Mouse (Mus musculus): ENCODE results near the gene Cyp2t4.

Cyp2t4 gene

DNA sequence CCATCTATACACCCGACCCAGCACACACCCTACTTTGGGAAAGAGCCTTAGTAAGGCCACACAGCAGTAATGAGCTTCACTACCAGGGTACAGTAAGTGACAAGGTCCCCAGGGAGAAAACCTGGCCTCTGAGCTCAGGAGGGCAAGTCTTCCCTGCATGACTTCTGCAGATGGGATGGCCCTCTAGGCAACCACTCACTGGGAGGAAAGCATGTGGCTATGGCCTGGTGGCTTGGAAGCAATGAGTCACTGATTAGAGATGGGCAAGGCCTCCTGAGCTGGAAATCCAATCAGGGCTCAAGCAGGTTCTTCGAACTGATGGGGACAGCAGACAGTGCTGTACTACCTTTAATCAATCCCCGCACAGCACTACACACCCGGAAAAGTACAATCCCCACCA lies 8.2 kb downstream of the Cyp2t4 start:
- no peak for DNase-seq (ENCODE audit: low spot score)

GRCm38 (mm10) chr7:27162780-27163449 lies 9.4 kb downstream of the Cyp2t4 start:
- DNase-seq (ENCODE audit: low spot score): no peak

- no peak for DNase-seq (ENCODE audit: low spot score)
These were observed 9.9 kb downstream of the Cyp2t4 start for GRCm38 (mm10) chr7:27163450-27163805.

DNA sequence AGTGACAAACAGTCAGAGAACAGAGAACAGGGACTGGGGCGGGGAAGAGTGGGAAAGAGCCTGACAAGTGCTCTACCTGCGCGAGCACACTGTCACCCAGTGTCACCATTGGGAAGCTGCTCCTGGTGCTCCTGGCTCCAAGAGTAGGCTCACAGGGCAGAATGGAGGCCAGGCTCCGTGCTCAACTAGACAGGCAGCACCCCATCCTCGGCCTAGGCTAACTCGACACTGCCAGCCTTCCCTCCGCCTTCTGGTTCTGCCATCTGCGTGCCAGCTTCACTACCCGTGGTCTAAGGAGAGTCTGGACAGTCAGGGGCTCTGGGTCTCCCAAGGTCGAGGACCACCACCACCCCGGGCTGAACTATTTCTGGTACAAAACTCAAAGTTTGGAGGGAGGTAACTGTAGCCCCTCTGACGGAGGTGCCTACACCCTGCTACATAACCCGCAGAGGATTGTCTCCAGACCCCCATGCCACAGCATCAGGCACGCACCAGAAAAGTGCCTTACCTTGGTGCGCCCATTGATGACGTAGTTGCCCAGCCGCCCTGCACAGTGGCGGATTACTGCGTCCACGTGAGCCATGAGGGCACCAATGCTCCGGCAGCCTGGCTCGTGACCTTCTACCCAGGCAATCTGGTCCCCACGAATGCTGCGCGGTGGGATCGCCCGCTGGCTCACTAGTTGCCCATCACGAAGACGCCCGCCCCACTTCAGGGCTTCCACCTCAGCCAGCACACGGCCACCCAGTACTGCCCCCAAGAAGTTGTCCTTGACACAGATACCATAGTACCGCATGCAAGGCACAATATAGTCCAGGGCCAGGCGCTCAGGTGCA lies 10.8 kb downstream of the Cyp2t4 start:
- DNase-seq (ENCODE audit: low spot score): no peak

DNA sequence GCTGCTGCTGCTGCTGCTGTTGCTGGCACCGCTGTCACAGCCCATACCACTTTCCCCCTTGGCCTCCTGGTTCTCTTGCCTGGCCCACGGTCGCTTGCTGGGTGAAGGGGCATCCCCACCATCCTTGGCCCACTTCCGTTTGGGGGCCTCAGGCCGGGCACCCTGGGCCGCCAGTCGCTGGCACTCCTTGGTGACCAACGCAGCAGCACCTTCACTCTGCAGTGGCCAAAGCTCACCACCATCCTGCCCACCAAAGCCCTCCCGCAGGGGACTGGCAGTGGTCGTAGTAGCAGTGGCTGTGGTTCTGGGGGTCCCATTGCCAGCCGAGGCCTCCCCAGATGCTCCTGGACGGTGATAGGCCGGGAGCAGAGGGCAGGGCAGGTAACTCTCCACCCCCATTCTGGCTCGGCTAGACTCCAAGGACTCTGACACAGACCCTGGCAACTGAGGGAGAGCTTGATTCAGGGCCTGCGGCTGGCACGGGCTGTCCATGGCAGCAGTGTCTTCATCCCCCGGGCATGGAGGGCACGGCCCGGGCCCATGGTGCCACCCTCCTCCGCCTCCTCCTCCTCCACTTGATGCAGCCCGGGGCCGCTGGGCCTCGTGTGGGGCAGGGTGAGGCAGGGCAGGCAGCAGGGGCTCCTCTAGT lies 11.6 kb downstream of the Cyp2t4 start:
- DNase-seq (ENCODE audit: low spot score): no peak

GRCm38 (mm10) chr7:27165696-27166095 lies 12.2 kb downstream of the Cyp2t4 start:
- DNase-seq (ENCODE audit: low spot score): no peak

DNA sequence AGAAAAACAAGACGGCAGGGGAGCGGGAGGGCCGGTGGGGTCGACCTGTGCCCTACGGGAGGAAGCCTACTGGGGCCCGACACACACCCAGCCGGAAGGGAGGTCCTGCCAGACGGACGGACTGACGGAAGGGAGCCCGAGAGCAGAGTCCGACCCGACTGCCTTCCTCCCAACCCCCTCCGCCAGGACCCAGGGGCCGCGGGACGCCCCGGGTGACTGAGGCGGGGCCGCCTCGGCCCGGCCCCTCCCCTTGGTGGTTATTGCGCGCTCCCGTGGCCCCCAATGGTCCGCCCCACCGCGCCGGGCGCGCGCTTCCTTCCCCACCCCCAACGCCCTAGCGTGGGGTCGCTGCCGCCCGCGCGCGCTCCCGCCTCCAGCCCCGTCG lies 12.7 kb downstream of the Cyp2t4 start:
- DNase-seq (ENCODE audit: low spot score): peak; percentile 92

DNA sequence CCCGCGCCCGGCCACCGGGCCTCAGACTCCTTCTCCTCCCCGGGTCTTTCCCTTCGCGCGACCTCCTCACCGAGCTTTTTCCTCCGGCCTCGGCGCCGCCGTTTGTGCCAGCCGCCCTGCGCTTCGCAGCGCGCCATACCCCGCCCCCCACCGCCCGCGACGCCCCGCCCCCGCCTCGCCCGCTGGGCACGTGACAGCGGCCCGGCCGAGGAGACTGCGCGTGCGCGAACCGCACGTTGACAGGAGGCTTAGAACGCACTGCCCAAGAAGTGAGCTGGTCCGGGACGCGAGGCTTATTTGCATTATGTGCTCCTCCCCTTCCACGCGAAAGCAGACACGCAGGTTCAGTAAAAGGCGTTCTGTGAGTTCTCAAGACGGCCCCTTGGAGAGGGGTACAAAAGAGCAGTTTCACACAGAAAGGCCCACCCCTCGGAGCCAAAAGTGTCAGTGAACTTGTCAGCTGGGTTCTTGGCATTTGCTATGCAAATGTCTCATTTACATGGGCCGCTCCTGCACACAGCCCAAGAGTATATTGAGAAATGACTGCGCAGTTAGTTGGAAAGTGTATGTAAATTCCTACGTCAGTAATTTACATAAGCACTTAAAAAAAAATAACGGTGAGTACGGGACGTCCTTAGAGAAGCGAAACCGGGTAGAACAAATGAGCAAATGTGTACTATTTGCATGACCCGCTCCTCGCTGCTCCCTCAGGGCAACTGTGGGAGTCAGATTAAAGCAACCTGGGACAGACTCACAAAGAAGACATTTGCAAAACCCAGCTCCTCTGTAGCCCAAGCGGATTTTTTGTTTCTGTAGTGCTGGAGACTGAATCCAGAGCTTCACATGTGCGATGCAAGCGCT lies 13.3 kb downstream of the Cyp2t4 start, which contains the start of gene Egln2:
Egln2 (minus strand) TSS at position 189 of the 861 bp plus-strand sequence.
- peak; percentile 96 for DNase-seq (ENCODE audit: low spot score)

GRCm38 (mm10) chr7:27167475-27168094 lies 14.1 kb downstream of the Cyp2t4 start:
- no peak for DNase-seq (ENCODE audit: low spot score)

DNA sequence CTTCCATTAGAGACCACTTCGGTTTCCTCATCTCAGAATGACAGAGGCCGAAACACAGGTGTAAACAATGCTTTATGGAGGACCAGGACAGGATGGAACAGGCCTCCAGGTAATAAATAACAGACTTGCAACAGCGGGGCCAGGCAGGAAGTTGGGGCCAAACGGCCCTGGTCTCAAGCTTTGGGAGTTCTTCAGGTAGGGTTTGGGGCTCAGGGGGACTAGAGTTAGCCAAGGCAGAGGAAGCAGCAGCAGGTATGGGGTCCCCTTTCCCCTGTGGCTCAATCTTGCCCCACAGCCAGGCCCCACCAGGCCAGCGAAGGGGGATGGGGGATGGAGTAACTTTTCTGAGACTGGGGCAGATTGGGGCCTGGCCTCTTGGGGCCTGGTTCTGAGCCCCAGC lies 14.9 kb downstream of the Cyp2t4 start:
- DNase-seq (ENCODE audit: low spot score): peak; percentile 68

DNA sequence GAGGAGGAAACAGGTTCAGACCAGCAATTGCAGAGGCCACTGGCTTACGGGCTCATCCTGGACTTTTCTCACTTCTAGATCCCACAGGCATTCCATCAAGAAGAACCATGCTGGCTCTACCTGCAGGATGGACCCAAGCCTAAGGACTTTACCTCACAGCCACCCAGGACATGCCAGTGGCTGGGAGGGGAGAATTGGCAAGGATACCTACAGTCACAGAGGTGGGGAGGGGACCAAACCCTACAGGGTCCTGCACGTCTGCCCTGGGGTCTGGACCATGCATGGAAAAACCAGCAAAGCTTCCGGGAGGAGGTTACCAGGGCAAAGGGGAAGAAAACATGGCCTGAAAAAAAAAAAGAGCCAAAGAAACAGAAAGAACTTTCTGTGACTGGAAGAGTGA lies 17.5 kb downstream of the Cyp2t4 start:
- no peak for DNase-seq (ENCODE audit: low spot score)

GRCm38 (mm10) chr7:27174496-27174895 lies 21.0 kb downstream of the Cyp2t4 start:
- no peak for DNase-seq (ENCODE audit: low spot score)

DNA sequence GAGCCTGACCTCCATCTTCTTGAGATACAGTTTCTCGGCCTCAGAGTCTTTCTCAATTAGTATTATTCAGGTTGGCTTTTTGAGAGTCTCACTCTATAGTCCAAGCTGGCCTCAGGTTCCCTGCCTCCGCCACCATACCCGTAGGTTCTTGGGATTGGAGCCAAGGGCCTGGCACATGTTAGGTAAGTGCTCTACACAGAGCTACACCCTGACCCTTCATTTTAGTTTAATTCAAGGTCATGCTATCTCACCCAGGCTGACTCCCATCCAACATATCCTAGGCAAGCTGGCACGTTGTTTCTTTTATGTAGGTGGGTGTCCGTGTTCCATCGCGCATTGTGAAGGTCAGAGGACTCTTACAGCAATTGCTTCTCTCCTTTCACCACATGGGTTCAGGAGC lies 21.4 kb downstream of the Cyp2t4 start:
- DNase-seq (ENCODE audit: low spot score): no peak

GRCm38 (mm10) chr7:27177942-27178323 lies 24.4 kb downstream of the Cyp2t4 start:
- DNase-seq (ENCODE audit: low spot score): no peak

DNA sequence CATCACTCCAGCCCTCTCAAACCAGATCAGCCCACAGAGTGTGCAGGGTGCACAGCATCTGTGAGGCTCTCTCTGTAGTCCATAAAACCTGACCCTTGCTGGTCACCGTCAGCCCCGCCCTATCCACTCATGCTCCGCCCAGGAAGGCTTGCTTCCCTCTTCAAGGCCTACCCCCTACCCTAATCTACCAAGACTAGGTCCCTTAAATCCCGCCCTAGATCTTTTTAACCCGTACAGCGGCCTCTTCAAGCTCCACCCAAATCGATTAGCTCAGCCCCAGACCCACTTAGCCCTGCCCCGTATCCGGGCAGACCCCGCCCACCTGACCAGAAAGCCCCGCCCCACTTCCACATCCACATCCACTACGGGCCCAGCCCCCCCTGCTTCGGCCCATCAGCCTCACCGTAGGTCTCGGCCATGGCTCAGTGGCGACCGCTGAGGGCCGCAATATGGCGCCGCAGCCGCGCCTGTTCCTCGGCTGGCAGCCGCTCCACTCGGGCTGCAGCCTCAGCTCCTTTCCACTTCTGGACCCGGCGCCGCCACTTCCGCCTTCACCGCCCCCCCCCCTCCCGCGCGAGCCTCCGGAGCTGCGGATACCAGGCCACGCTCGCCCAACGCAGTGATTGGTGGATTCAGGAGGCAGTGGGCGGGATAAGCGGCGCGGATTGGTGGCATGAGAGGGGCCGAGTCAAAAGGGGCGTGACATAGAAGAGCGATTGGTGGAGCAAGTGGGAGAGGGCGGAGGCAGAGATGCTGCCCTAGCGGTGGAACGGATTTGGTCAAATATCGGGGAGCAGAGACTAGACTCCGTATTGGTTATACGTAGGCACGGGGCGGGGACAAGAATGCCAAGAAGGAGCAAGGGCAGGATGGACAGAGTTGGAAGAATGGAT lies 25.1 kb downstream of the Cyp2t4 start, which contains the start of gene Rab4b:
Rab4b (minus strand) TSS at position 573 of the 893 bp plus-strand sequence.
- peak; percentile 100 for DNase-seq (ENCODE audit: low spot score)

- no peak for DNase-seq (ENCODE audit: low spot score)
These were observed 25.9 kb downstream of the Cyp2t4 start for GRCm38 (mm10) chr7:27179217-27179918.

DNA sequence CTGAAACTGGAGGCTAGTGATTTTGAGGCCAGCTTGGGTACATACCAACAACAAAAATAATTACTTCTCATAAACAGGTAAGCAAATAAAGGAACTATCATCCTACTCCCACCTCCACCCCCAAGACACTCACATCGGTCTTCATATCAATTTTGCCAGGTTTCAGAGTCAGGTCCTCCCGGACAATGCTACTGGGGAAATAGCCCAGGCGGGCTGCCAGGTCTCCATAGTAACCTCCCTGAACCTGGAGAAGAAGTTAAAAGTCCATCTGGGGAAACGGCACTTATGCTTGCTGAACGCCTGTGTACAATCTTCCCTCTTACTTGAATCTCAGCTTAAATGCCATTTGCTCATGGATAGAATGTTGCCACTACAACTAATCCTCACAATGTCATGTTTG lies 26.5 kb downstream of the Cyp2t4 start:
- no peak for DNase-seq (ENCODE audit: low spot score)

DNA sequence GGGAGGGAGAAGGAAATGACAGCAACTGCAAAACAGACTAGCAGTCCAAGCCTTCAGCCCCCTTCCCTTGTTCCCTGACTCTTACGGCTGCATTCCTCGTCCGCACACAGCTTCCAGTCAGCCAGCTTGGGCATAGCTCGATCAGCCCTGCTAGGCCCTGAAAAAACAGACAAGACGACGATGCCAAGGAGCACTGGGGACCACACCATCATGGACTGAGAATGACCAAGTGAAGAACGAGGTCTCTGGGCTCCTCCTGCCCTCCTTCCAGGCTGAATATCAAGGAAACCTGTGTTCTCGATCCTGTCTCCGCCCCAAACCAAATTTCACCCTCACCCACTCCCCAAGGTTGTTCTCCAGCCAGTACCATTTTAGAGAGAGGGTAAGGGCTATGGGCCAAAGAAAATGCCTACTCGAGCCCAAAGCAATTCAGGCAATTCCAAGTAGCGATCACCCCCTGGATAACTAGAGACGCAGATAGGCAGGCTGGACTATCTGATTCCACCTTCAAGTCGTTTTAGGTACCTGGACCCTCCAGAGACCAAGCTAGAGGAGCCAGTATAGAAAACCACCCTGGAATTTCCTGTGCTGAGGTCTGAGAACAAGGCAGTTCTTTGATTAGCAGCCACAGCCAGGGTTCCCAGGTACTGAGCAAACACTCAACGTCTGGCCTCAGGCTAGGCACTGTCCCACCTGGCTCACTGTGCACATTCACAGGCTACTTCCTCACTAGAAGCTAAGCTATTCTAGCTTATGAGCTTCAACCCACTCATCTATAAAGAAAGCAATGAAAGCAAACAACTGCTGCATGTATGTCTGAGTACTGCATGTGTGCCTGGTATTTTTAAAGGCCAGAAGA lies 27.6 kb downstream of the Cyp2t4 start, which contains the start of the genes Gm21983 and Mia:
Gm21983 (minus strand) TSS at position 250 of the 859 bp plus-strand sequence.
Mia (minus strand) TSS at position 321 of the 859 bp plus-strand sequence.
- no peak for DNase-seq (ENCODE audit: low spot score)

DNA sequence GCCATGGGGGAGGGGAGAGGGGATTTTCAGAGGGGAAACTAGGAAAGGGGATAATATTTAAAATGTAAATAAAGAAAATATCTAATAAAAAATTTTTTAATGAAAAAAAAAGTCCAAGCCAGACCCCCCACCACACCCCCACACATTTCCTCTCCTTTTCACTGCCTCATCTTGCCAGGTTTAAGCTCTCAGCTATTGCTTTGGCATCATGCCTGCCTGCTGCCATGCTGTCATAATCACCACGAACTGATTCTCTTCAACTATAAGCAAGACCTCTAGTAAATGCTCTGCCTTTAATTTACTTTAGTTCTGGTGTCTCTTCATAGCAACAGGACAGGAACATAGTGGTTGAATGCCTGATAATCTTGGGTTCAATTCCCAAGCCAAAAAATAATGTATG lies 29.0 kb downstream of the Cyp2t4 start:
- DNase-seq (ENCODE audit: low spot score): no peak
